Mouse (Mus musculus) intestine, postnatal 0 days (tissue): ENCODE data around the gene Zbtb22. TPM values are rescaled to one million over a fixed set of nuclear protein-coding genes. Genes with fewer than 3 reads are reported as not detected.

ENCODE experiments used
- ATAC-seq: fragments of 200-750 bp; cut with Nextera tagmentation; 2 replicates; pipeline ENCODE4 v1.8.0; 2017; ENCODE audit warnings: mild to moderate bottlenecking, moderate TSS enrichment, moderate library complexity
- H3K27ac ChIP-seq: fragments of 300-500 bp; sonication (generic); 2 replicates; pipeline ENCODE4 v1.5.1; 2014; ENCODE audit warnings: mild to moderate bottlenecking, low read depth, low read length, moderate library complexity
- H3K27me3 ChIP-seq: fragments of 300-500 bp; sonication (generic); replicated peaks from 2 replicates; pipeline ENCODE4 v1.6.1; 2014; ENCODE audit warnings: low read length, mixed read lengths; ENCODE audit not compliant: control insufficient read depth, insufficient read depth
- H3K36me3 ChIP-seq: fragments of 300-500 bp; sonication (generic); 2 replicates; pipeline ENCODE4 v1.6.1; 2014; ENCODE audit warnings: mild to moderate bottlenecking, moderate library complexity; ENCODE audit not compliant: control insufficient read depth, insufficient read depth
- H3K4me1 ChIP-seq: fragments of 300-500 bp; sonication (generic); replicated peaks from 2 replicates; pipeline ENCODE4 v1.6.1; 2014; ENCODE audit warnings: antibody characterized with exemption, low read length, mixed read lengths; ENCODE audit not compliant: control insufficient read depth, insufficient read depth
- H3K4me2 ChIP-seq: fragments of 300-500 bp; sonication (generic); replicated peaks from 2 replicates; pipeline ENCODE4 v1.6.1; 2014; ENCODE audit warnings: low read depth, mild to moderate bottlenecking, moderate library complexity
- H3K4me3 ChIP-seq: fragments of 300-500 bp; sonication (generic); 2 replicates; pipeline ENCODE4 v1.5.1; 2014; ENCODE audit warnings: low read depth, low read length
- H3K9ac ChIP-seq: fragments of 300-500 bp; sonication (generic); 2 replicates; pipeline ENCODE4 v1.6.1; 2014; ENCODE audit warnings: mild to moderate bottlenecking, low read depth, low read length
- H3K9me3 ChIP-seq: fragments of 300-500 bp; sonication (generic); 2 replicates; pipeline ENCODE4 v1.6.1; 2016; ENCODE audit warnings: mixed run types; ENCODE audit not compliant: control insufficient read depth
- CTCF ChIP-seq: sonication (generic); IDR thresholded peaks from 2 replicates; pipeline ENCODE4 v1.5.1; 2016; ENCODE audit warnings: low read depth, mild to moderate bottlenecking, control low read depth, antibody characterized with exemption, moderate library complexity
- WGBS: fragments of 180-500 bp; shearing (Covaris S2); extraction: QIAGEN DNeasy Blood & Tissue Kit; methylation state at CpG from one replicate; pipeline ENCODE4 v1.1.7; 2014; 5-methylcytosine and 5-hydroxymethylcytosine counted together
- microRNA-seq: library from miRNA; unstranded; fragments of <30 nt; microRNA quantifications from one replicate; pipeline ENCODE4, GENCODE M21; 2016
- polyA plus RNA-seq: library from polyadenylated mRNA; unstranded; fragments of >200 nt; fragmentation: Nextera tagmentation; extraction: Ambion mirVana; gene quantifications from 2 replicates; pipeline ENCODE4 v1.2.1, GENCODE M21; 2015

Zbtb22 gene
- polyA plus RNA-seq, 1 experiment from 2014 or later, result 11.1 TPM

DNA sequence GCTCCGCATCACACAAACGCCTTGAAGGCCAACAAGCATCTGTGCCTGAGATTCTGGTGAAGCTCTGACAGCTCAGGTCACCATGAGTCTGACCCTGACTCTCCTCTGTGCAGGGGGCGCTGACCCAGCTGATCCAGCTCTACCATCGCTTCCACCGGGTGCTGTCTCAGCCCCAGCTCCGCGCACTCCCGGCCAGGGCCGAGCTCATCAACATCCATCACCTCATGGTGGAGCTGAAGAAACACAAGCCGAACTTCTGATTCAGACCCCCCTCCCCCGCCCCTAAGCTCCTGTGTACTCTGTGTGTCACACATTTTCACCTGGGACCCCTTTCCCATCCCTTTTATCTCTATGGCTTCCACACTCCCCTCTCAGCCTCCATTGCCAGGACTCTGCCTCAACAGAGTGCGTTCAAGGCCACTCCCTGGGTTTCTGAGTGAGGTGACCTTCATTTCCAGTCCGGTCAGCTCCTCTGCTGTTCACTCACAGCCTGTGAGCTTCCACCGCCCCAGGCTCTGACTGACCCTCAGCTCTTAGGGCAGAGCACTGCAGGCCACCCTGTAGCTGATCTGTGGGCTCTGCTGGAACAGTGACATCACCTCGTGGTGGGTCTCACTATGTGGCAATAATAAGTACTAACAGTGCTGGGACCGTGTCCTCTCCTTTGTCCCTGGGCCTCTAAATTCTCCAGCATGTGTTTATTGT lies 50.3 kb downstream of the Zbtb22 start:
- H3K4me3 ChIP-seq, result no peak overlapping the region
- H3K9me3 ChIP-seq, result no peaks in the 10 kb centered on the region
- WGBS, result 81% methylated on average over 16 of the region's 16 CpGs
- peaks cover 44% of the 10 kb centered on the region; the same call in 1 of the 2 replicates for H3K36me3 ChIP-seq
- no peak overlapping the region for H3K27ac ChIP-seq
- H3K27me3 ChIP-seq, result no peaks in the 10 kb centered on the region
- no peak for TF ChIP-seq CTCF
- ATAC-seq, result no peak
- no peaks in the 10 kb centered on the region for H3K4me1 ChIP-seq
- H3K9ac ChIP-seq, result no peak overlapping the region
- no peak overlapping the region for H3K4me2 ChIP-seq

DNA sequence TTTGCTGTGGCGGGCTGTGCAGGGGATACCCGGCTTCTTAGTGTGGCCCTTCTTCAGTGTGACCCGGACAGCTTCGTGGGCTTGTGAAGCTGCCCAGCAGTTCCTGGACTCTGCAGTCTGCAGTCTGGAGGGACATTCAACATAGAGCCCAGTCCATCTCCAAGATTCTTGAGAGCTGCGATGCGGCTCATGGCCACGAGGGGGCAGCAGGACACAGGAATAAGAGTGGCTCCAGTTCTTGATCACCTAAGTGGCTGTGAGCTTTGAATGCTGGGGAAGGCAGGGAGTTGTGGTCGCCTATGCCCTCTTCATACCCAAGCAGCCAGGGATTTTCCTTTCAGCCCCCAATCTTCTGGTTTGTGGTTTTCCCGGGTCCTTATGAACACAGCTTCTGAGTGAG lies 52.8 kb downstream of the Zbtb22 start:
- ATAC-seq, result peak; percentile 67
- Histone ChIP-seq H3K4me1 (no peaks in the 10 kb centered on the region), H3K9me3 (no peaks in the 10 kb centered on the region), H3K4me3 (no peak overlapping the region), H3K36me3 (peaks cover 19% of the 10 kb centered on the region; the same call in 1 of the 2 replicates), H3K9ac (no peak overlapping the region), H3K27ac (no peak overlapping the region), H3K4me2 (0 out of 2 replicates have a peak overlapping the region, but pooled peaks have one; percentile 0), H3K27me3 (no peaks in the 10 kb centered on the region)
- TF ChIP-seq CTCF, result peak; percentile 90
- WGBS, result 2% methylated on average over 9 of the region's 9 CpGs

Small RNAs within 50 kb of the gene (microRNA-seq; reads per million reads assigned to microRNA genes)
- not detected for gene Gm27740

Other genes starting within 250 kb of the Zbtb22 start
- gene Hnrnpm, start 229.0 kb upstream of the Zbtb22 start, polyA plus RNA-seq, result 145 and 152 TPM in 2 replicates
- gene March2, start 197.2 kb upstream of the Zbtb22 start, polyA plus RNA-seq, result 51.2 and 56.0 TPM in 2 replicates
- 157 and 160 TPM in 2 replicates for gene Rab11b, start 155.4 kb upstream of the Zbtb22 start, polyA plus RNA-seq
- 26.7 and 33.5 TPM in 2 replicates for gene Angptl4, start 134.1 kb upstream of the Zbtb22 start, polyA plus RNA-seq
- gene Kank3, start 105.4 kb upstream of the Zbtb22 start, polyA plus RNA-seq, result 14.8 and 14.9 TPM in 2 replicates
- 831 and 858 TPM in 2 replicates for gene Rps28, start 91.3 kb upstream of the Zbtb22 start, polyA plus RNA-seq
- gene Ndufa7, start 91.3 kb upstream of the Zbtb22 start, polyA plus RNA-seq, result 503 and 513 TPM in 2 replicates
- 16.8 and 17.6 TPM in 2 replicates for gene Cd320, start 72.8 kb upstream of the Zbtb22 start, polyA plus RNA-seq
- not detected in 2 replicates for gene Gm7029, start 42.1 kb upstream of the Zbtb22 start, polyA plus RNA-seq
- gene Kifc1, start 25.2 kb upstream of the Zbtb22 start, polyA plus RNA-seq, result 1.7 and 1.9 TPM in 2 replicates
- 0.25 and 0.31 TPM in 2 replicates for gene Platr17, start 10.8 kb upstream of the Zbtb22 start, polyA plus RNA-seq
- 20.6 and 22.6 TPM in 2 replicates for gene Daxx, start 6.5 kb upstream of the Zbtb22 start, polyA plus RNA-seq
- 102 and 110 TPM in 2 replicates for gene Tapbp, start within 50 bp of the Zbtb22 start, polyA plus RNA-seq
- 10.8 and 11.6 TPM in 2 replicates for gene Rgl2, start 13.6 kb downstream of the Zbtb22 start, polyA plus RNA-seq
- 111 and 116 TPM in 2 replicates for gene Pfdn6, start 24.4 kb downstream of the Zbtb22 start, polyA plus RNA-seq
- gene Wdr46, start 24.8 kb downstream of the Zbtb22 start, polyA plus RNA-seq, result 10.6 and 11.2 TPM in 2 replicates
- gene B3galt4, start 35.6 kb downstream of the Zbtb22 start, polyA plus RNA-seq, result 14.0 and 15.0 TPM in 2 replicates
- 23.5 and 25.5 TPM in 2 replicates for gene Vps52, start 39.9 kb downstream of the Zbtb22 start, polyA plus RNA-seq
- 1,060 and 1,067 TPM in 2 replicates for gene Rps18, start 40.1 kb downstream of the Zbtb22 start, polyA plus RNA-seq
- gene H2-K1, start 84.4 kb downstream of the Zbtb22 start, polyA plus RNA-seq, result 896 and 933 TPM in 2 replicates
- 9.1 and 10.1 TPM in 2 replicates for gene Ring1, start 108.8 kb downstream of the Zbtb22 start, polyA plus RNA-seq
- gene H2-Ke6, start 112.2 kb downstream of the Zbtb22 start, polyA plus RNA-seq, result 59.8 and 67.1 TPM in 2 replicates
- gene Slc39a7, start 115.8 kb downstream of the Zbtb22 start, polyA plus RNA-seq, result 99.1 and 99.5 TPM in 2 replicates
- 19.5 and 22.1 TPM in 2 replicates for gene Rxrb, start 115.9 kb downstream of the Zbtb22 start, polyA plus RNA-seq
- 0.13 and 0.21 TPM in 2 replicates for gene Col11a2, start 123.5 kb downstream of the Zbtb22 start, polyA plus RNA-seq
- 0.25 and 0.90 TPM in 2 replicates for gene H2-Oa, start 176.4 kb downstream of the Zbtb22 start, polyA plus RNA-seq
- 15.2 and 16.7 TPM in 2 replicates for gene H2-DMa, start 203.6 kb downstream of the Zbtb22 start, polyA plus RNA-seq
- gene Brd2, start 206.7 kb downstream of the Zbtb22 start, polyA plus RNA-seq, result 51.8 and 60.0 TPM in 2 replicates
- 0.97 and 0.98 TPM in 2 replicates for gene H2-DMb2, start 227.4 kb downstream of the Zbtb22 start, polyA plus RNA-seq
- 5.1 and 6.4 TPM in 2 replicates for gene H2-DMb1, start 237.2 kb downstream of the Zbtb22 start, polyA plus RNA-seq